Mouse (Mus musculus) liver, embryonic 16.5 days (tissue): Measurements from ENCODE around the gene Aff1. TPM values are rescaled to one million over a fixed set of nuclear protein-coding genes. Genes with fewer than 3 reads are reported as not detected.
A peak's percentile ranks its signal among the peaks of the same experiment; 100 is the strongest.

Experiments used
- ATAC-seq: fragments of 200-750 bp; cut with Nextera tagmentation; 2 replicates; pipeline ENCODE4 v1.8.0; 2017; ENCODE audit warnings: low read depth, mild to moderate bottlenecking, moderate number of reproducible peaks, moderate library complexity
- H3K27ac ChIP-seq: fragments of 300-500 bp; sonication (generic); 2 replicates; pipeline ENCODE4 v1.5.1; 2014; ENCODE audit warnings: mild to moderate bottlenecking, low read length
- H3K27me3 ChIP-seq: fragments of 300-500 bp; sonication (generic); 2 replicates; pipeline ENCODE4 v1.6.1; 2014; ENCODE audit warnings: low read depth, low read length, mixed read lengths; ENCODE audit not compliant: control insufficient read depth, insufficient read depth
- H3K36me3 ChIP-seq: fragments of 300-500 bp; sonication (generic); 2 replicates; pipeline ENCODE4 v1.6.1; 2014; ENCODE audit warnings: mild to moderate bottlenecking; ENCODE audit not compliant: control insufficient read depth, insufficient read depth
- H3K4me1 ChIP-seq: fragments of 300-500 bp; sonication (generic); 2 replicates; pipeline ENCODE4 v1.6.1; 2014; ENCODE audit warnings: low read depth, low read length, mixed read lengths; ENCODE audit not compliant: control insufficient read depth
- H3K4me2 ChIP-seq: fragments of 300-500 bp; sonication (generic); 2 replicates; pipeline ENCODE4 v1.6.1; 2014; ENCODE audit warnings: low read depth, low read length, mixed read lengths
- H3K4me3 ChIP-seq: fragments of 300-500 bp; sonication (generic); 2 replicates; pipeline ENCODE4 v1.5.1; 2014; ENCODE audit warnings: low read depth, mild to moderate bottlenecking, low read length
- H3K9ac ChIP-seq: fragments of 300-500 bp; sonication (generic); 2 replicates; pipeline ENCODE4 v1.6.1; 2014; ENCODE audit warnings: low read depth, low read length
- H3K9me3 ChIP-seq: fragments of 300-500 bp; sonication (generic); replicated peaks from 2 replicates; pipeline ENCODE4 v1.6.1; 2016; ENCODE audit warnings: low read length; ENCODE audit not compliant: control insufficient read depth
- WGBS: fragments of 180-500 bp; shearing (Covaris S2); extraction: QIAGEN DNeasy Blood & Tissue Kit; methylation state at CpG from one replicate; pipeline ENCODE4 v1.1.7; 2014; ENCODE audit not compliant: insufficient replicate concordance; 5-methylcytosine and 5-hydroxymethylcytosine counted together
- polyA plus RNA-seq: library from polyadenylated mRNA; unstranded; fragments of >200 nt; fragmentation: Nextera tagmentation; extraction: Ambion mirVana; gene quantifications from 2 replicates; pipeline ENCODE4 v1.2.1, GENCODE M21; 2015

Aff1 gene
- polyA plus RNA-seq, 1 experiment from 2014 or later: 17.7 TPM

DNA sequence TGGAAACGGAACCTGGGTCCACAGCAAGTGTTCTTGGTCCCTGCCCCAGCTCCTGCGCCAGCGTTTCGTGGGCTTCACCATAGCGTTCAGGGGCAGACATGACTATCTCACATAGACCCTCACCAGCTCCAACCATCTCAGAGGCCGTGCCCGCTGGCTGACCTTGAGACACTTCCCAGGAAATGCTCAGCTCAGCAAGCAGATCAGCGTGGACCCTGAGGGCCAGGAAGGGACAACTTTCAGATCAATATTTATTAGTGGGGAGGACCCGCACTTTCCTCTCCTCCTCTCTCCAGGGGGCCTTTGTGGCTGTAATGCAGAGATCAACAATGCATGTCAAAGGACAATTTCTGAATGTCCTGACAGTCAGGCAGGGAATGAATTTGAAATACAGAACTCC is 27.2 kb upstream of the Aff1 start:
- H3K4me3 ChIP-seq: no peak overlapping the region
- no peaks in the 10 kb centered on the region for H3K27me3 ChIP-seq
- 67% methylated on average over 9 of the region's 9 CpGs for WGBS
- H3K36me3 ChIP-seq: no peaks in the 10 kb centered on the region
- H3K9me3 ChIP-seq: no peaks in the 10 kb centered on the region
- no peak overlapping the region for H3K4me2 ChIP-seq
- no peaks in the 10 kb centered on the region for H3K4me1 ChIP-seq
- H3K27ac ChIP-seq: no peak overlapping the region
- no peak overlapping the region for H3K9ac ChIP-seq
- ATAC-seq: no peak

- WGBS: 58% methylated on average over 2 of the region's 2 CpGs
- Histone ChIP-seq H3K27me3 (no peaks in the 10 kb centered on the region), H3K36me3 (no peaks in the 10 kb centered on the region), H3K9me3 (no peaks in the 10 kb centered on the region), H3K27ac (no peak overlapping the region), H3K4me2 (no peak overlapping the region), H3K4me1 (no peaks in the 10 kb centered on the region), H3K4me3 (no peak overlapping the region), H3K9ac (no peak overlapping the region)
- ATAC-seq: no peak
Measured at GRCm38 (mm10) chr5:103665876-103666275, 26.3 kb upstream of the Aff1 start.

- H3K4me2 ChIP-seq: no peak overlapping the region
- H3K27ac ChIP-seq: no peak overlapping the region
- H3K27me3 ChIP-seq: no peaks in the 10 kb centered on the region
- 48% methylated on average over 3 of the region's 3 CpGs for WGBS
- H3K9ac ChIP-seq: no peak overlapping the region
- no peaks in the 10 kb centered on the region for H3K36me3 ChIP-seq
- no peak overlapping the region for H3K4me3 ChIP-seq
- H3K4me1 ChIP-seq: no peaks in the 10 kb centered on the region
- H3K9me3 ChIP-seq: no peaks in the 10 kb centered on the region
- no peak for ATAC-seq
Measured at GRCm38 (mm10) chr5:103671858-103672257, 20.3 kb upstream of the Aff1 start.

- Histone ChIP-seq H3K4me3 (no peak overlapping the region), H3K9me3 (no peaks in the 10 kb centered on the region), H3K4me2 (no peak overlapping the region), H3K9ac (no peak overlapping the region), H3K27ac (no peak overlapping the region), H3K36me3 (no peaks in the 10 kb centered on the region), H3K27me3 (no peaks in the 10 kb centered on the region), H3K4me1 (no peaks in the 10 kb centered on the region)
- WGBS: 61% methylated on average over 4 of the region's 4 CpGs
- ATAC-seq: no peak
Measured at GRCm38 (mm10) chr5:103673611-103674010, 18.6 kb upstream of the Aff1 start.

GRCm38 (mm10) chr5:103674482-103674881 is 17.7 kb upstream of the Aff1 start:
- H3K27me3 ChIP-seq: no peaks in the 10 kb centered on the region
- no peak for ATAC-seq

DNA sequence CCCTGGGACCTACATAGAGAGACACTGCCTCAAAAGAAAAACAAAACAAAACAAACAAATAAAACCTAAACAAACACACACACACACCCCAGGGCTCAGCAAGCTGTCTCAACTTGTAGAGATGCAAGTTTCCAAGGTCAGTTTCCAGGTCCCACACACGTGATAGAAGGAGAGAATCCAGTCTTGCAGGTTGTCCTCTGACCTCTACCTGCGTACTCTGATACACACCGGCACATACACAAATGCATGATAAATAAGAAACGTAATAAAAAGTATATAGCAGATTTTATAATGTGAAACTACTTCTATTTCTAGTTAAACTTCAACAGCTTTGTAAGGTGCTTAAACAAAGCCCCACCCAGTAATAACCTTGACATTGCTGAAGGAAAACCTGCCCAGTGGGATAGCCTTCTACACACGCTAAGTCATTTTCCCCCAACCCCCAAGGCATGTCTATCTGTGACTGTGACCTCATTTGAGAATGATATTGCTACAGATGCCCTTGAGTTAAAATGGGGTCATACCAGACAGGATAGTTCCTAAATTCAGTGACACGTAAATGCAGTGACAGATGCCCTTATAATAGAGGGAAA is 15.8 kb upstream of the Aff1 start:
- H3K9ac ChIP-seq: no peak overlapping the region
- no peaks in the 10 kb centered on the region for H3K4me1 ChIP-seq
- H3K4me2 ChIP-seq: no peak overlapping the region
- H3K9me3 ChIP-seq: no peaks in the 10 kb centered on the region
- no peaks in the 10 kb centered on the region for H3K27me3 ChIP-seq
- no peak overlapping the region for H3K4me3 ChIP-seq
- WGBS: 63% methylated on average over 6 of the region's 6 CpGs
- no peaks in the 10 kb centered on the region for H3K36me3 ChIP-seq
- no peak overlapping the region for H3K27ac ChIP-seq
- no peak for ATAC-seq

More at GRCm38 (mm10) chr5:103674482-103674881, 17.7 kb upstream of the Aff1 start:
- no peak overlapping the region for H3K9ac ChIP-seq
- H3K4me2 ChIP-seq: no peak overlapping the region
- no peaks in the 10 kb centered on the region for H3K4me1 ChIP-seq
- no peak overlapping the region for H3K27ac ChIP-seq
- no peaks in the 10 kb centered on the region for H3K9me3 ChIP-seq
- H3K36me3 ChIP-seq: no peaks in the 10 kb centered on the region
- H3K4me3 ChIP-seq: no peak overlapping the region
- 66% methylated on average over 6 of the region's 6 CpGs for WGBS

- ATAC-seq: no peak
- no peaks in the 10 kb centered on the region for H3K4me1 ChIP-seq
- H3K4me3 ChIP-seq: no peak overlapping the region
- WGBS: 72% methylated on average over 6 of the region's 6 CpGs
- no peaks in the 10 kb centered on the region for H3K36me3 ChIP-seq
- no peak overlapping the region for H3K4me2 ChIP-seq
- no peak overlapping the region for H3K27ac ChIP-seq
- no peaks in the 10 kb centered on the region for H3K27me3 ChIP-seq
- H3K9me3 ChIP-seq: no peaks in the 10 kb centered on the region
- H3K9ac ChIP-seq: no peak overlapping the region
Measured at GRCm38 (mm10) chr5:103677894-103678293, 14.3 kb upstream of the Aff1 start.

- no peaks in the 10 kb centered on the region for H3K9me3 ChIP-seq
- no peaks in the 10 kb centered on the region for H3K27me3 ChIP-seq
- no peak overlapping the region for H3K9ac ChIP-seq
- H3K27ac ChIP-seq: no peak overlapping the region
- no peaks in the 10 kb centered on the region for H3K4me1 ChIP-seq
- no peak for ATAC-seq
- no peak overlapping the region for H3K4me3 ChIP-seq
- WGBS: 68% methylated on average over 5 of the region's 5 CpGs
- H3K36me3 ChIP-seq: no peaks in the 10 kb centered on the region
- no peak overlapping the region for H3K4me2 ChIP-seq
Measured at GRCm38 (mm10) chr5:103678974-103679373, 13.2 kb upstream of the Aff1 start.

DNA sequence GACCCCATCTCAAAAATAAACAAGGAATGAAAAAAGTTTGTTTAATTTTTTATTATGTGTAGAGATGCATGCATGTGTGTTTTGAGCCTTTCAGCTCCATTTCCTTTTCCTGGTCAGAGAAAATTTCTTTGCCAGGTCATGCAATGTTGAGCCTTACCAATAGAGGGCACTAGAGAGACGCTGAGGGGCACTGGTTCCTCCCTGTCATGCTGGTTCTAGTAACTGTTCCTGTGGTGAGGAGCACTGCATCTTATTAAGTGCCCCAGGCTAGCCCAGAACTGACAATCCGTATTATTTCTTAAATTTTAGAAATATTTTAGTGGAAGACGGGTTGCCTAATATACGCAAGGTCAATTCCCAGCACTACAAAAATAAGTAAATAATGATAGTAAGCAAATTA is 11.8 kb upstream of the Aff1 start:
- ATAC-seq: peak; percentile 59; the same call in 1 of the 2 replicates

More for the DNA sequence above, 11.8 kb upstream of the Aff1 start:
- Histone ChIP-seq H3K4me2 (no peak overlapping the region), H3K9me3 (no peaks in the 10 kb centered on the region), H3K27ac (no peak overlapping the region), H3K9ac (no peak overlapping the region), H3K27me3 (no peaks in the 10 kb centered on the region), H3K4me3 (no peak overlapping the region), H3K4me1 (no peaks in the 10 kb centered on the region), H3K36me3 (no peaks in the 10 kb centered on the region)
- WGBS: 29% methylated on average over 4 of the region's 4 CpGs
